Mouse (Mus musculus) left cerebral cortex, adult 18-20 months (tissue): ENCODE measurements around the gene Ctxn2. TPM values are rescaled to one million over a fixed set of nuclear protein-coding genes. Genes with fewer than 3 reads are reported as not detected.
"Not testable (repeated sequence)": the region's sequence is repeated elsewhere in the genome, so short reads cannot be mapped to it uniquely, and the experiment has no call there.

Experiments
- DNase-seq, 2 experiments: peaks; one replicate each; pipeline ENCODE4 v3.0.0; 2021 to 2022; ENCODE audit warnings: low spot score in 2 of 2, mixed read lengths in 1 of 2
- long read RNA-seq, 2 experiments: library from polyadenylated mRNA; stranded (forward); transcript quantifications; one replicate each; pipeline ENCODE4 v2.0.0; 2021
- total RNA-seq, 2 experiments: library from RNA; stranded (reverse); gene quantifications; 2 replicates each; pipeline ENCODE4 v1.2.3; 2021

The Ctxn2 gene
- total RNA-seq = 10 to 100 TPM in 1 of 2 experiments, 1 to 10 TPM in 1; 10.0 to 13.8 TPM
- long read RNA-seq, experiment 1, partial matches to known transcripts = 0 of 12 reads
- long read RNA-seq, experiment 1, other reads (novel, unspliced or antisense) = 10 of 12 reads
- long read RNA-seq, experiment 2, partial matches to known transcripts = 0 of 12 reads
- long read RNA-seq, experiment 2, other reads (novel, unspliced or antisense) = 10 of 12 reads

- DNase-seq = peak; percentile 46 to 53
These were observed at the start of gene Ctxn2 for GRCm38 (mm10) chr2:125135903-125136811. Gene Ctxn2 (plus strand): TSS chr2:125136692.

DNA sequence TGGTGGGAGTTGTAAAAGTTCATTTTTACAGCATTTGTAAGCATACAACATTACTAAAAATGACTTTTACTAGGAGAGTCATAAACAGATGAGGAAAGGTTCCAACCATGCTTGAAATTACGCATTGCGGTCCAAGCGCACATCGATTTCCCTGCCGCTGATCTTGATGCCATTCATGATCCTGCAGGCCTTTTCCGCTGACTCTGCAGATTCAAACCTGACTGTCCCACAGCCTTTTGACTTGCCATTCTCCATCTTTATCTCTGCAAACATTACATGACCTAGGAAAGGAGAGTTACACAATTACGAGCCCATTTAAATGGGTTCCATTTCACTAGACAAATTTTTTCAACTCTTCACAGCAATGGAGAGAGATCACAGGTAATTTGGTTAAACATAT is 47.7 kb upstream of the Ctxn2 start:
- no peak for DNase-seq

DNA sequence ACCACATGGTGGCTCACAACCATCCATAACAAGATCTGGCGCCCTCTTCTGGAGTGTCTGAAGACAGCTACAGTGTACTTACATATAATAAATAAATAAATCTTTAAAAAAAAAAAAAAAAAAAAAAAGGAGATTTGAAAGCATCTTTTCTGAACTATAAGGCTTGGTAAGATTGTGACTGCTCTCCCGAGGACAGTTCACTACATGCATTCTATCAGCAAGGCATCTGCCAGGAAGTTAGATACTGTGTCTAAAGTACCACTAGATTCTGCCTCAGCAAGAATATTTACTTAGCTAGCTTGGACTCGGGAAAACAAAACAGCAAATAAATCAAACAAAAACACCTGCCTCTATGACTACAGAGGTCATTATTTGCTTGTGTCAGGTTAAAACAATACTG is 44.4 kb upstream of the Ctxn2 start:
- not testable (repeated sequence) for DNase-seq

DNA sequence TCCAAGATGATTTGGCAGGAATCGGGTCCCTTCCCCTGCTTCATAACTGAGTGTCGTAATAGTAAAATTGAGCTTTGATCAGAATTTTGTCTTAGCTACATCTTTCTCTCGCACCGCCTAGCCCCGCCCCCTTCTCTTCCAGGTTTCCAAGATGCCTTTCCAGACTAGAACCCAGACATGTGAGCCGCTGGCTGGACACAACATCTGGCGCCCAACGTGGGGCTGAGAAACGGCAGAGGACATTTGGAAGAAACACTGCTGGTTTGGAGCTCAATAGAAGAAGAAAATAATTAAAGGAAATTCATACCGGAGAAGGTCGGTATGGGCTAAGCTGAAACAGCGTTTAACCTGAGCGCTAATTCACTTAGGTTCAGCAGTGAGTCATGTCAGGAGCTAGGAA is 32.0 kb upstream of the Ctxn2 start:
- not testable (repeated sequence) for DNase-seq

DNA sequence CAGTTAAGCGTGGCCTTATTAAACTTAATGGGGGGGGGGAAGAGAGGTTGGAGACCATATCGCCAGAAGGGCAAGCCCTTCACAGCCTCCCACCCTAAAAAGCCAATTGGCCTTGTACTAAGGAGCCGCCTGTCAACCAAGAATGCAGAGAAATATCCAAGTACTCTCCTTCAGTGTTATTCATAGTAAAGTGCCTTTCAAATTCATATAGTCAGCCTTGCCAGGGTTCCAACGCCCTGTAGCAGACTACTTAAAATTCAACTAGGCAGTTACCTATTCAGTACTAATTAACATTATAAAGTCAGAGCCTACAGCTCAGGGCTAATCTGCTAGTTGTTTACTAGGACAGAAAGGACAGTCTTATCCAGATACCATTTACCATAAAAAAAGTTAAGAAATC is 30.0 kb upstream of the Ctxn2 start:
- DNase-seq = not testable (repeated sequence)

DNA sequence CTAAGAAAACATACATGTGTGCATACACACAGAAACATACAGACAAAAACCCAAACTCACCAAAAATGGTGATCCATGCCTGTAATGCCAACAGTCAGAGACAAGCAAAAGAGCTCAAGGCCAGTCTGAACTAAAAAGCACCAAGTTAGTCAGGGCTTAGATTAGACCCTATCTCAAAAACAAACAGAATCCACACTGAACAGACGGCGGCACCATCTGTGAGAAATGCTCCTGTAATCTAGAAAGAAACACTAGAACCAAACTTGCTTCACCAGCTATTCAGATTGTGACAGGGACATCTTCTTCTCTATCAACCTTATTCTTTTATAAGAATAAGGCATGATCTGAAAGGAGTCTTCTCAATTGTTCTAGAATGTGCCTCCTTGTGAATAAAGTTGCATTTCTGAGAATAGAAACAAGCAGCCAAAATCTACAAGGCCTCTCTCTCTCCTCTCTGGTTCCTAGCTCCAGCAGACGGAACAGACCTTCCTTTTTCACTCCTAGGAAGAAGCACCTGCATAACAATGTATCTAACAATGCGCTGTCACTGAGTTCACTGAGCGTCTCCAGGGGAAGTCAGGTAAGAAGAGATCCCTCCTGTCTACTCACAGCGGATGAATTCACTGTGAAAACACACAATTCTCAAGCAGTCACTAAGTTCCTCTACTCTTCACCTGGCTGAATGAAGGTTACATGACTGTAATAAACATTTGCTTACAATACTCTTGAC is 16.9 kb upstream of the Ctxn2 start:
- peak; percentile 14 to 44 for DNase-seq

DNA sequence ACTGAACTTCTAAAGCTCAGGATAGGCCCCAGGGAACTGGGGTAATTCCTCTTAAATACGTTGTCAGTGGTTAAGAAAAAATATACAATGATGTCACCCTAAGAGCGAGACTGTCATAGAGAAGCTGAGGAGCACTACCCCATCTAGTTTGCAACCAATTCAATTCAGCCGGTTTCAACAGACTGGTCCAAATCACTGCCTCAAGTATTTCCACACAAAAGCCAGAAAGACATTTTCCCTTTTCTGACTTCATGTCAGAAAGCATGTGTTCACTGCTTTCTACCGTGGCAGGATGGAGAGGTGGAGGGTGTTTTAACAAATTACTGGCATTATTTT is 14.2 kb upstream of the Ctxn2 start:
- DNase-seq = no peak

GRCm38 (mm10) chr2:125122624-125123476 is 13.6 kb upstream of the Ctxn2 start:
- DNase-seq = peak; percentile 42 to 43

- peak; percentile 79 to 82 for DNase-seq
These were observed 13.0 kb upstream of the Ctxn2 start, which contains the start of gene Myef2 for GRCm38 (mm10) chr2:125123477-125123852. Gene Myef2 (minus strand): TSS chr2:125123661.

DNA sequence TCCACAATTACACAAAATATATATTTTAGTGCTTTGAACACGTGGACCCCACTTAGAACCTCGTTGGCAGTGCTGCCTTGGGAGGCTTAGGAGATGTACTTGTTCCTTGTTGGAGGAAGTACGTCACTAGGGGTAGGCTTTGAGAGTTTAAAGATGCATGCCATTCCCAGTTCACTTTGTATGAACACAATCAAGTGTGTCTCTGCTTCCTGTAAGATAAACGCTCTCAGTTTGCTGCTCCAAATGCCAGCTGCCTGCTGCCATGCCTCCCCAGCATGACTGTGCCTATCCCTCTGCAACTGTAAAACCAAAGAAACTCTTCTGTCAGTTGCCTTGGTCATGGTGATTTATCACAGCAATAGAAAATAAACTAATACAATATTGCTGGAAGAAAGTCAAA is 10.7 kb upstream of the Ctxn2 start:
- DNase-seq = no peak

GRCm38 (mm10) chr2:125126792-125127191 is 9.7 kb upstream of the Ctxn2 start:
- DNase-seq = no peak

DNA sequence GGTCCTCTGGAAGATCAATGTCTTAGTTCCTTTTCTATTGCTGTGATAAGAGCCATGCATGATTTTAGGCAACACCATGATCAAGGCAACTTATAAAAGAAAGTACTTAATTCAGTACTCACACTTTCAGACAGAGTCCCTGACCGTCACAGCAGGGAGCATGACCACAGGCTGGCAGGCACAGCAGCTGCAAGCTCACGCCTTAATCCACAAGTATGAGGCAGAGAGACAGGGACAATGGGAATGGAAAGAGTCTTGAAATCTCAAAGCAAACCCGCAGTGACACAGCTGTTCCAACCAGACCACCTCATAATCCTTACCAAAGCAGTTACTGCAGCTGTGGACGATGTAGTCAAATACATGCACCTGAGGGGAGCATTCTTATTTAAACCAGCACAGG is 2.4 kb upstream of the Ctxn2 start:
- DNase-seq = no peak

- DNase-seq = no peak
These were observed 354 bp downstream of the Ctxn2 start for GRCm38 (mm10) chr2:125136846-125137245.

GRCm38 (mm10) chr2:125142336-125142735 is 5.8 kb downstream of the Ctxn2 start:
- no peak for DNase-seq

- DNase-seq = no peak
These were observed 15.9 kb downstream of the Ctxn2 start, which contains the start of gene Slc12a1 for GRCm38 (mm10) chr2:125152388-125152787. Gene Slc12a1 (plus strand): TSS chr2:125152505.

GRCm38 (mm10) chr2:125154294-125154693 is 17.8 kb downstream of the Ctxn2 start:
- DNase-seq = no peak

GRCm38 (mm10) chr2:125155504-125155903 is 19.0 kb downstream of the Ctxn2 start:
- DNase-seq = no peak

- no peak for DNase-seq
These were observed 25.5 kb downstream of the Ctxn2 start for GRCm38 (mm10) chr2:125162012-125162470.

DNA sequence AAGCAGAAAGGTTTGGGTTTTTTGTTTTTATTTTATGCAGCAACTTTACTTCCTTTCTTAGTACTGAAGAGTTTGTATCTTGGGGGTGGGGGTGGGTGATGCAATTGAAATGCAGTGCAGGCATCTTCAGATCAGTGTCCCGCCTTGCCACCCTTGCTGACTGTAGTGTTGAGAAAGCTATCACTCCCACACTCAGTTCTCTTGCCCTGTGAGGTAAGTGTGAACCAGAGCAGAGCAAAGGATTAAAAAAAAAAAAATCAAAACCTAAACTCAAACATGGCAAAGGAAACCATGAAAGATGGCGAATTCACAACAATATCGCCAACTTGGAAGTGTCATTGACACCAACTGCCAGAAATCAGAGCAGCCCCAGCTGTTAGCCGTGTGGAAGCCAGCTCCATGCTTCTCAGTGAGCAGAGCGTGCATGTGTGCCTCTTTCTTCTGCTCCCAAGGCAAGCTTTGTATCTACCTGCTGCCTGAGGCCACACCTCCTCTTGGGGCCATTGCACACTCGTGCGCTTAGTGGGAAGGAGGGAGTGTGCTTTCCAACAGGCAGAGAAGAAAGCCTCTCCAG is 41.8 kb downstream of the Ctxn2 start:
- peak in 1 of 2 experiments; percentile 5 for DNase-seq

- no peak for DNase-seq
These were observed 51.4 kb downstream of the Ctxn2 start for GRCm38 (mm10) chr2:125187904-125188303.
